Mouse (Mus musculus): ENCODE measurements at regions not wholly inside any gene's neighbourhood (a gene's known extent, or its start where the extent isn't known, plus 50 kb on each side); places are given as distances from the start of the nearest gene placed in this dataset.

- no peak for TF ChIP-seq CTCF (IDR thresholded peaks at IDR 0.05; ENCODE audit: low read depth)
These were observed 419.9 kb downstream of the Efnb2 start for GRCm38 (mm10) chr8:8241051-8241688.

GRCm38 (mm10) chr8:8239489-8239888 lies 421.6 kb downstream of the Efnb2 start:
- no peak overlapping the region for H3K9ac ChIP-seq (ENCODE audit: low read depth, low read length)
- no peaks in the 10 kb centered on the region for H3K9me3 ChIP-seq (ENCODE audit: control insufficient read depth)
- H3K27ac ChIP-seq (ENCODE audit: low read depth, low read length): no peak overlapping the region
- peaks cover 6% of the 10 kb centered on the region; the same call in 1 of the 2 replicates for H3K4me1 ChIP-seq (replicated peaks; ENCODE audit: control insufficient read depth, insufficient read depth, low read length)
- TF ChIP-seq CTCF (IDR thresholded peaks at IDR 0.05; ENCODE audit: low read depth): no peak
- ATAC-seq: no peak
- H3K4me2 ChIP-seq (replicated peaks; ENCODE audit: low read depth): no peak overlapping the region
- 66% methylated on average over 12 of the region's 12 CpGs for WGBS
- no peaks in the 10 kb centered on the region for H3K36me3 ChIP-seq (ENCODE audit: control insufficient read depth, insufficient read depth)
- H3K27me3 ChIP-seq (replicated peaks; ENCODE audit: control insufficient read depth, insufficient read depth, low read length): no peaks in the 10 kb centered on the region; the same call in 1 of the 2 replicates
- no peak overlapping the region for H3K4me3 ChIP-seq (ENCODE audit: low read depth, low read length)

More at GRCm38 (mm10) chr8:8241051-8241688, 419.9 kb downstream of the Efnb2 start:
- Histone ChIP-seq H3K9me3 (ENCODE audit: control insufficient read depth) (no peaks in the 10 kb centered on the region), H3K9ac (ENCODE audit: low read depth, low read length) (no peak overlapping the region), H3K4me2 (replicated peaks; ENCODE audit: low read depth) (no peak overlapping the region), H3K27me3 (replicated peaks; ENCODE audit: control insufficient read depth, insufficient read depth, low read length) (no peaks in the 10 kb centered on the region; the same call in 1 of the 2 replicates), H3K36me3 (ENCODE audit: control insufficient read depth, insufficient read depth) (no peaks in the 10 kb centered on the region), H3K4me1 (replicated peaks; ENCODE audit: control insufficient read depth, insufficient read depth, low read length) (peaks cover 6% of the 10 kb centered on the region; the same call in 1 of the 2 replicates), H3K27ac (ENCODE audit: low read depth, low read length) (no peak overlapping the region), H3K4me3 (ENCODE audit: low read depth, low read length) (no peak overlapping the region)
- 86% methylated on average over 9 of the region's 9 CpGs for WGBS
- ATAC-seq: no peak

GRCm38 (mm10) chr8:8238051-8238450 lies 423.0 kb downstream of the Efnb2 start:
- Histone ChIP-seq H3K9me3 (ENCODE audit: control insufficient read depth) (no peaks in the 10 kb centered on the region), H3K4me2 (replicated peaks; ENCODE audit: low read depth) (peak overlapping the region; percentile 21; the same call in 1 of the 2 replicates), H3K27ac (ENCODE audit: low read depth, low read length) (peak overlapping the region; percentile 35; the same call in 1 of the 2 replicates), H3K36me3 (ENCODE audit: control insufficient read depth, insufficient read depth) (no peaks in the 10 kb centered on the region), H3K27me3 (replicated peaks; ENCODE audit: control insufficient read depth, insufficient read depth, low read length) (no peaks in the 10 kb centered on the region; the same call in 1 of the 2 replicates), H3K4me3 (ENCODE audit: low read depth, low read length) (no peak overlapping the region), H3K9ac (ENCODE audit: low read depth, low read length) (no peak overlapping the region), H3K4me1 (replicated peaks; ENCODE audit: control insufficient read depth, insufficient read depth, low read length) (peaks cover 6% of the 10 kb centered on the region; the same call in 1 of the 2 replicates)
- WGBS: 43% methylated on average over 6 of the region's 6 CpGs
- ATAC-seq: peak; percentile 90
- TF ChIP-seq CTCF (IDR thresholded peaks at IDR 0.05; ENCODE audit: low read depth): no peak

GRCm38 (mm10) chr8:8233616-8234015 lies 427.4 kb downstream of the Efnb2 start:
- Histone ChIP-seq H3K36me3 (ENCODE audit: control insufficient read depth, insufficient read depth) (no peaks in the 10 kb centered on the region), H3K27ac (ENCODE audit: low read depth, low read length) (no peak overlapping the region), H3K4me1 (replicated peaks; ENCODE audit: control insufficient read depth, insufficient read depth, low read length) (peaks cover 6% of the 10 kb centered on the region; the same call in 1 of the 2 replicates), H3K9ac (ENCODE audit: low read depth, low read length) (no peak overlapping the region), H3K4me2 (replicated peaks; ENCODE audit: low read depth) (no peak overlapping the region), H3K4me3 (ENCODE audit: low read depth, low read length) (no peak overlapping the region), H3K9me3 (ENCODE audit: control insufficient read depth) (no peaks in the 10 kb centered on the region), H3K27me3 (replicated peaks; ENCODE audit: control insufficient read depth, insufficient read depth, low read length) (no peaks in the 10 kb centered on the region; the same call in 1 of the 2 replicates)
- WGBS: 78% methylated on average over 3 of the region's 3 CpGs
- TF ChIP-seq CTCF (IDR thresholded peaks at IDR 0.05; ENCODE audit: low read depth): no peak
- no peak for ATAC-seq

- ATAC-seq: no peak
- H3K4me3 ChIP-seq (ENCODE audit: low read depth, low read length): no peak overlapping the region
- TF ChIP-seq CTCF (IDR thresholded peaks at IDR 0.05; ENCODE audit: low read depth): no peak
- no peak overlapping the region for H3K9ac ChIP-seq (ENCODE audit: low read depth, low read length)
- H3K27me3 ChIP-seq (replicated peaks; ENCODE audit: control insufficient read depth, insufficient read depth, low read length): no peaks in the 10 kb centered on the region; the same call in 1 of the 2 replicates
- 75% methylated on average over 4 of the region's 4 CpGs for WGBS
- no peaks in the 10 kb centered on the region for H3K36me3 ChIP-seq (ENCODE audit: control insufficient read depth, insufficient read depth)
- H3K27ac ChIP-seq (ENCODE audit: low read depth, low read length): no peak overlapping the region
- H3K4me2 ChIP-seq (replicated peaks; ENCODE audit: low read depth): no peak overlapping the region
- peaks cover 6% of the 10 kb centered on the region; the same call in 1 of the 2 replicates for H3K4me1 ChIP-seq (replicated peaks; ENCODE audit: control insufficient read depth, insufficient read depth, low read length)
- no peaks in the 10 kb centered on the region for H3K9me3 ChIP-seq (ENCODE audit: control insufficient read depth)
These were observed 427.9 kb downstream of the Efnb2 start for GRCm38 (mm10) chr8:8233156-8233555.

- no peak for ATAC-seq
- no peak overlapping the region for H3K4me2 ChIP-seq (replicated peaks; ENCODE audit: low read depth)
- no peaks in the 10 kb centered on the region; the same call in 1 of the 2 replicates for H3K27me3 ChIP-seq (replicated peaks; ENCODE audit: control insufficient read depth, insufficient read depth, low read length)
- H3K4me3 ChIP-seq (ENCODE audit: low read depth, low read length): no peak overlapping the region
- no peaks in the 10 kb centered on the region for H3K36me3 ChIP-seq (ENCODE audit: control insufficient read depth, insufficient read depth)
- H3K9ac ChIP-seq (ENCODE audit: low read depth, low read length): no peak overlapping the region
- 88% methylated on average over 13 of the region's 13 CpGs for WGBS
- H3K4me1 ChIP-seq (replicated peaks; ENCODE audit: control insufficient read depth, insufficient read depth, low read length): no peaks in the 10 kb centered on the region
- no peak overlapping the region for H3K27ac ChIP-seq (ENCODE audit: low read depth, low read length)
- H3K9me3 ChIP-seq (ENCODE audit: control insufficient read depth): no peaks in the 10 kb centered on the region
- TF ChIP-seq CTCF (IDR thresholded peaks at IDR 0.05; ENCODE audit: low read depth): no peak
These were observed 428.9 kb downstream of the Efnb2 start for GRCm38 (mm10) chr8:8231996-8232632.

Measured in intestine, postnatal 0 days (tissue).